Mouse (Mus musculus) testis, adult 2 months (tissue): ENCODE results near the gene Me1.

Experiments
- CTCF ChIP-seq: fragments of 200-500 bp; IDR thresholded peaks from 2 replicates; pipeline ENCODE4 v1.5.1; 2012; ENCODE audit warnings: low read depth, mild to moderate bottlenecking, inconsistent platforms, low read length, moderate library complexity; ENCODE audit not compliant: control insufficient read depth, insufficient read depth, insufficient replicate concordance
- POLR2A ChIP-seq: fragments of 200-500 bp; IDR thresholded peaks from 2 replicates; pipeline ENCODE4 v1.6.1; 2012; ENCODE audit warnings: low read depth, mild to moderate bottlenecking, inconsistent platforms, low read length, moderate library complexity; ENCODE audit not compliant: control insufficient read depth

DNA sequence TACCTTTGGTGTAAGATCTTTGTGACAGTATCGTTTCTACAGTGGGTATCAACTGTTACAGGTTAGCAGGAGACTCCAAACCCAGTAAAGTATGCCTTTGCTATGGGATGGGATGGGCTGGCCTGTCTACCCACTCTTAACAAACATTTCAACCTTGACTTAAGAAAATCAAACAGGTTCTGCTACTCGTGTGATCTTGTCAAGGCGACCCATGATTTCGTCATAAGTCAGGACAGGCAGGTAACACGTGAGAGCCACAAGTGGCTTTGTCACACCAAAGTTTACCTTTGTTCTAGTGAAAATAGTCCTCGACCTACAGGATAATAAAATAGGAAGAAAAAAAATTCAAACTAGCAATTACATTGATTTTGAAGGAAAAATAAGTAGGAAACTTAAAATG is 1.8 kb downstream of the Me1 start:
- TF ChIP-seq CTCF (no peak), POLR2A (no peak)
